Comparison of ENCODE assay signal across 8 mouse cellular contexts in genomic region chr8:84067911-84068310, GRCm38 (mm10). TPM values are rescaled to one million over a fixed set of nuclear protein-coding genes. Genes with fewer than 3 reads are reported as not detected.
A peak's percentile ranks its signal among the peaks of the same experiment; 100 is the strongest.
DNase-seq lines count a peak whose midpoint lies in the region; ATAC-seq and TF ChIP-seq lines count a peak whose summit lies in the region.

No protein-coding gene starts in this region.

- DNase-seq in CD4-positive, CD25-positive, alpha-beta regulatory T cell, adult 2 months (ENCODE audit: low read depth, low spot score), result peak; percentile 29
- no peak for DNase-seq in neural tube, embryonic 11.5 days (ENCODE audit: low spot score)
- no peak for DNase-seq in neural tube, embryonic 10.5 days (ENCODE audit: extremely low spot score, low spot score)
- no peak for DNase-seq in stomach, postnatal 0 days (ENCODE audit: low spot score)
- DNase-seq in urinary bladder, postnatal 36 days (ENCODE audit: low spot score in 2 of 2), result no peak
- DNase-seq in frontal cortex, postnatal 36 days (ENCODE audit: low spot score in 2 of 2), result no peak

- TF ChIP-seq CTCF in stomach, postnatal 0 days (IDR thresholded peaks at IDR 0.05; ENCODE audit: low read depth), result no peak

- WGBS in neural tube, embryonic 11.5 days, result 90% methylated on average over 7 of the region's 7 CpGs
- WGBS in liver, embryonic 12.5 days (ENCODE audit: insufficient replicate concordance), result 76% methylated on average over 7 of the region's 7 CpGs
- WGBS in stomach, postnatal 0 days, result 85% methylated on average over 7 of the region's 7 CpGs

- no peaks in the 10 kb centered on the region for H3K27me3 ChIP-seq in neural tube, embryonic 11.5 days (ENCODE audit: control insufficient read depth, insufficient read depth, low read length)
- H3K27me3 ChIP-seq in liver, embryonic 12.5 days (replicated peaks), result no peaks in the 10 kb centered on the region
- H3K27me3 ChIP-seq in stomach, postnatal 0 days (ENCODE audit: control insufficient read depth, insufficient read depth, low read length), result no peaks in the 10 kb centered on the region

- peaks cover 16% of the 10 kb centered on the region; the same call in 1 of the 2 replicates for H3K4me1 ChIP-seq in neural tube, embryonic 11.5 days (ENCODE audit: control insufficient read depth, insufficient read depth, low read length)
- peaks cover 69% of the 10 kb centered on the region for H3K4me1 ChIP-seq in liver, embryonic 12.5 days
- H3K4me1 ChIP-seq in stomach, postnatal 0 days (replicated peaks; ENCODE audit: control insufficient read depth, insufficient read depth), result peaks cover 8% of the 10 kb centered on the region; the same call in 1 of the 2 replicates

- ATAC-seq in CD4-positive, CD25-positive, alpha-beta regulatory T cell, adult 4 months, result no peak
- ATAC-seq in neural tube, embryonic 11.5 days (ENCODE audit: insufficient read depth, low FRiP score, low TSS enrichment), result no peak
- ATAC-seq in liver, embryonic 12.5 days, result no peak
- ATAC-seq in stomach, postnatal 0 days (ENCODE audit: low FRiP score, low TSS enrichment), result no peak

- H3K9ac ChIP-seq in neural tube, embryonic 11.5 days (ENCODE audit: low read length), result no peak overlapping the region
- 0 out of 2 replicates have a peak overlapping the region, but pooled peaks have one; percentile 45 for H3K9ac ChIP-seq in liver, embryonic 12.5 days
- peak overlapping the region; percentile 23; the same call in 1 of the 2 replicates for H3K9ac ChIP-seq in stomach, postnatal 0 days (ENCODE audit: low read length)

- H3K4me2 ChIP-seq in neural tube, embryonic 11.5 days (ENCODE audit: low read depth), result peak overlapping the region; percentile 38
- H3K4me2 ChIP-seq in liver, embryonic 12.5 days, result peak overlapping the region; percentile 89
- H3K4me2 ChIP-seq in stomach, postnatal 0 days (replicated peaks; ENCODE audit: low read depth), result peak overlapping the region; percentile 36

- no peaks in the 10 kb centered on the region for H3K36me3 ChIP-seq in neural tube, embryonic 11.5 days (ENCODE audit: control insufficient read depth, insufficient read depth, low read length)
- no peaks in the 10 kb centered on the region for H3K36me3 ChIP-seq in liver, embryonic 12.5 days
- no peaks in the 10 kb centered on the region for H3K36me3 ChIP-seq in stomach, postnatal 0 days (ENCODE audit: control insufficient read depth, insufficient read depth, low read length)

- H3K27ac ChIP-seq in neural tube, embryonic 11.5 days (ENCODE audit: low read depth, low read length), result no peak overlapping the region
- peak overlapping the region; percentile 57 for H3K27ac ChIP-seq in liver, embryonic 12.5 days
- no peak overlapping the region for H3K27ac ChIP-seq in stomach, postnatal 0 days (replicated peaks)

- no peak for TF ChIP-seq EP300 in stomach, postnatal 0 days (optimal IDR thresholded peaks at IDR 0.05)

- H3K9me3 ChIP-seq in neural tube, embryonic 11.5 days (ENCODE audit: control insufficient read depth, low read length), result no peaks in the 10 kb centered on the region
- no peaks in the 10 kb centered on the region for H3K9me3 ChIP-seq in liver, embryonic 12.5 days (replicated peaks)
- no peaks in the 10 kb centered on the region for H3K9me3 ChIP-seq in stomach, postnatal 0 days (ENCODE audit: control insufficient read depth, low read length)

- H3K4me3 ChIP-seq in neural tube, embryonic 11.5 days (ENCODE audit: low read depth, low read length), result peak overlapping the region; percentile 93; the same call in 1 of the 2 replicates
- H3K4me3 ChIP-seq in liver, embryonic 12.5 days, result peak overlapping the region; percentile 79
- H3K4me3 ChIP-seq in stomach, postnatal 0 days (ENCODE audit: low read depth, low read length), result peak overlapping the region; percentile 84

RNA-seq across cellular contexts. Expression of gene Rfx1, which starts 1.3 kb away (rescaled TPM):
- 10 to 100 TPM; 10.9 to 14.0 TPM for polyA plus RNA-seq in CD4-positive, CD25-positive, alpha-beta regulatory T cell, adult 4 months (2017; shearing (Covaris generic))
- polyA plus RNA-seq in neural tube, embryonic 11.5 days (2014; fragmentation: Nextera tagmentation; extraction: Ambion mirVana), result 9.6 TPM in 2 replicates
- polyA plus RNA-seq in liver, embryonic 12.5 days (2016; fragmentation: Nextera tagmentation; extraction: Ambion mirVana), result 4.1 and 4.2 TPM in 2 replicates
- polyA plus RNA-seq in stomach, postnatal 0 days (2015; fragmentation: Nextera tagmentation; extraction: Ambion mirVana), result 2.7 and 3.0 TPM in 2 replicates

RNA-seq across cellular contexts. Expression of gene Gm10643, which starts 3.0 kb away (rescaled TPM):
- polyA plus RNA-seq in CD4-positive, CD25-positive, alpha-beta regulatory T cell, adult 4 months (2017; shearing (Covaris generic)), result 1 to 10 TPM; 1.2 to 1.7 TPM
- 1.8 and 2.6 TPM in 2 replicates for polyA plus RNA-seq in neural tube, embryonic 11.5 days (2014; fragmentation: Nextera tagmentation; extraction: Ambion mirVana)
- 0.27 and 0.30 TPM in 2 replicates for polyA plus RNA-seq in liver, embryonic 12.5 days (2016; fragmentation: Nextera tagmentation; extraction: Ambion mirVana)
- 0.96 and 1.2 TPM in 2 replicates for polyA plus RNA-seq in stomach, postnatal 0 days (2015; fragmentation: Nextera tagmentation; extraction: Ambion mirVana)

RNA-seq across cellular contexts. Expression of gene Rln3, which starts 23.1 kb away (rescaled TPM):
- 10 to 100 TPM; 45.1 to 59.1 TPM for polyA plus RNA-seq in CD4-positive, CD25-positive, alpha-beta regulatory T cell, adult 4 months (2017; shearing (Covaris generic))
- polyA plus RNA-seq in neural tube, embryonic 11.5 days (2014; fragmentation: Nextera tagmentation; extraction: Ambion mirVana), result not detected in 2 replicates
- polyA plus RNA-seq in liver, embryonic 12.5 days (2016; fragmentation: Nextera tagmentation; extraction: Ambion mirVana), result not detected in 2 replicates
- 0.17 TPM in 1 of 2 replicates, not detected in the other for polyA plus RNA-seq in stomach, postnatal 0 days (2015; fragmentation: Nextera tagmentation; extraction: Ambion mirVana)

RNA-seq across cellular contexts. Expression of gene Il27ra, which starts 25.5 kb away (rescaled TPM):
- 100 to 1,000 TPM; 261 to 389 TPM for polyA plus RNA-seq in CD4-positive, CD25-positive, alpha-beta regulatory T cell, adult 4 months (2017; shearing (Covaris generic))
- 0.12 and 0.13 TPM in 2 replicates for polyA plus RNA-seq in neural tube, embryonic 11.5 days (2014; fragmentation: Nextera tagmentation; extraction: Ambion mirVana)
- polyA plus RNA-seq in liver, embryonic 12.5 days (2016; fragmentation: Nextera tagmentation; extraction: Ambion mirVana), result 1.5 and 1.6 TPM in 2 replicates
- polyA plus RNA-seq in stomach, postnatal 0 days (2015; fragmentation: Nextera tagmentation; extraction: Ambion mirVana), result 0.40 and 0.44 TPM in 2 replicates

RNA-seq across cellular contexts. Expression of gene Dcaf15, which starts 36.7 kb away (rescaled TPM):
- 10 to 100 TPM; 14.5 to 15.5 TPM for polyA plus RNA-seq in CD4-positive, CD25-positive, alpha-beta regulatory T cell, adult 4 months (2017; shearing (Covaris generic))
- polyA plus RNA-seq in neural tube, embryonic 11.5 days (2014; fragmentation: Nextera tagmentation; extraction: Ambion mirVana), result 17.0 and 17.1 TPM in 2 replicates
- polyA plus RNA-seq in liver, embryonic 12.5 days (2016; fragmentation: Nextera tagmentation; extraction: Ambion mirVana), result 5.9 and 6.4 TPM in 2 replicates
- polyA plus RNA-seq in stomach, postnatal 0 days (2015; fragmentation: Nextera tagmentation; extraction: Ambion mirVana), result 4.1 and 4.4 TPM in 2 replicates

Comparison
In these comparisons a context has a peak if more than half of its experiments do, and no peak if none do; other contexts are left out.
1. H3K4me2 ChIP-seq: peak in every context shown above with its lines; median percentile 89 in liver, embryonic 12.5 days; 38 in neural tube, embryonic 11.5 days; 36 in stomach, postnatal 0 days.
2. RNA of gene Rln3, which starts 23.1 kb away (polyA plus RNA-seq): 45.1 to 59.1 TPM in CD4-positive, CD25-positive, alpha-beta regulatory T cell, adult 4 months; not detected in liver, embryonic 12.5 days, 0.17 TPM in stomach, postnatal 0 days and not detected in neural tube, embryonic 11.5 days; every median in the first group is over 10 times any median in the second.
3. Peak in every context shown above with its lines, with median percentiles within 50 percentile points of each other: H3K4me3 ChIP-seq.